Mouse (Mus musculus): ENCODE data around the gene Itpr1.

The Itpr1 gene

DNA sequence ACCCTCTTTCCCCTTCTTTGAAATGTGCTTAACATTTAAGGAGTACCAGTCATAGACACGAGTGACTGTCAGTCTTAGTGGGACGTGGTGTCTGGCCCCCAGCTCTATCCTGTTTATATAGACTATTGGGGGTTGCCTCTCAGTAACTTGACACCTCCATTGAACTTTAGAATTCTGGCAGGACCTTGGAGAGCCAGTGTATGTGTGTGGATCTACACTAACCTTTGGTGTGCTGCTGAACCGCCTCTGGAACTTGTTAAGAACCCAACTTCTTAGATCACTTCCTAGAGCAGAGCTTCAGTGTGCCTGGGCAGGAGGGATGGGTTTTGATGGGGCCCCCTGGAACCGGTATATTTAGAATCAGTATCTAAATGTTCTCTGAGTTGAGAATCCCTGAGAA lies 26.2 kb downstream of the Itpr1 start:
- in situ Hi-C loops (cut with MseI, MboI): no loop called here

DNA sequence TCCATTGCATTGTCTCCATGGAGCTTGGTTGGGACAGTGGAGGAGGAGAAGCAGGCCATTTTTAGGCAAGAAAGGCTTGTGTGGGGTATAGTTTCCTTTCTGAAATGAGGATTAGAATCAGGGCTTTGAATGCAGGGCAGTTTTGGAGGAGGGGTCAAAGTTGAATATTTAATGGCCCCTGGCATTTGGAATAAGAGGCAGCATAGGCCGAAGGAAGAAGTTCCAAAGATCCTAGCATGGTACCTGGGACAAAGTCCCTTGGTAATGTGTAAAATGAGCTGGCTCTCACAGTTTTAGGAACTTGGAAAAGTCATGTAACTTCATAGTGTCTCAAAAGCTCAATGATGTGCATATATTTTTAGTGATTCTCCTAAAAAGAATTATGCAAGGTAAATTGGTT lies 27.1 kb downstream of the Itpr1 start:
- in situ Hi-C loops (cut with MseI, MboI): no loop called here

DNA sequence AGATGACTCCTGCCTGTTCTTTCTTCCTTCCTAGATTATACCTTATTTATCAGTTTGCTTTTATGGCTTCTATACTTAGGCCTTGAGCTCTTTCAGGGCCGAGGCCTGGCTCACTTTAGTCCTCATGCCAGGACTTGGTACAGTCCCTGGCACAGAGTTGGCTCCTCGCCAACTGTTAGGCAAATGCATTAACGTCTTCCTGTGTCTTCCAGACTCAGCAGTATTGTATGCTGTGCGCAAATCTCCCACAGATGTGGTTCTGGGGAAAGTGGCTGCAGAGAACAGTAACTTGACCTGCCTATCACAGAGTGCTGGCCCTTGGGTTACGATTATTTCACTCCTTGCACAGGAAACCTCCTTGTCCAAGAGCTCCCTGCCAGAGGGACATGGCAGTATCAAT lies 27.9 kb downstream of the Itpr1 start:
- in situ Hi-C loops (cut with MseI, MboI): no loop called here

DNA sequence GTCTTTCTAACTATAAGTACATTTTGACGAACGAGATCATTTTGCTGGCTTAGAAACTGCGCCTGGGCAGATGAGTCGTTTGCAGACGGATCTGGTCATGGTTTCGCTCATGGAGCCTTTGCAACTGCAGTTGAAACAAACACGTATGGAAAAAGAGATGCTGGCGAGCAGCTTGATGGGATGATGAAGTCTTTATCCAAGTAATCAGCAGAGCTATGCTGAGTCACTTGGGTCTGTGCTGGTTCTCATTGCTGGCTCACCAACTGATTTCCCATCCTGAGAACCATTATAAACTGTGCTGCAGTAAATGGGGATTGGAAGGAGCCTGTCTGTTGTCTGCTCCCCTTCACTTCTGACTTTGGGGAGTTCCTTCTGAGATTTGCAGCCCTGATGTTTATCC lies 31.7 kb downstream of the Itpr1 start:
- in situ Hi-C loops (cut with MseI, MboI): no loop called here

DNA sequence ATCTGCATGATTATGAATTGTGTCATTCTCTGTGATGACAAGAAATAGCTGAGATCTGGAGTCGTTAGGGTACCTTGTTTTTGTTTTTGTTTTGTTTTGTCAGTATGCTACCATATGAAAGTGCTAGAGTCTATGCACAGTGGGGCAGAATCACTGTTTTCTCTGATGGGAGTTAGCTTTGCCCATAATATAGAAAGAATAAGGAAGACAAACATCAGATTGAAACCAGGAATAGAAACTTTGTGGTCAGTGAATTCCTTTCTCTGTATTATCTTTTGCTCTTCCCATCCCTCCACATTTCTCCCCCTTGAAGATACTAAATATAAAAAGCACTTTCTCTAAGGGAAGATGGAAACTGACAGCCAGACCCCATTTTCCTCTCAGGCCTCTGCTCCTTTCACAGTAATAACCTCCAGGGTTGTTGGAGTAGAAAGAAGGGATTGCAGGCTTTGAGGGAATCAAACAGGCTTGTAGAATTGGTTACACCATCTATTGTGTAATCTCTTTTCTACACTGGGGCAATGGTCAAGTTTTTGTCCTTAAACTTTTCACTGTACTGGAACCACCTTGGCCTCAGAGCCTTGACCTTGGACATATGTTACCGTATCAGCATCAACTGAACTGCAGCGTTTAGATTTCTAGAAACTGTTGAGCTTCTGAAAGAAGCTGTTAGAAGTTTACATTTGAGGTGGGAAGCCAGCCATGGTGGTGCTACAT lies 33.6 kb downstream of the Itpr1 start:
- in situ Hi-C loops (cut with MseI, MboI): no loop called here

DNA sequence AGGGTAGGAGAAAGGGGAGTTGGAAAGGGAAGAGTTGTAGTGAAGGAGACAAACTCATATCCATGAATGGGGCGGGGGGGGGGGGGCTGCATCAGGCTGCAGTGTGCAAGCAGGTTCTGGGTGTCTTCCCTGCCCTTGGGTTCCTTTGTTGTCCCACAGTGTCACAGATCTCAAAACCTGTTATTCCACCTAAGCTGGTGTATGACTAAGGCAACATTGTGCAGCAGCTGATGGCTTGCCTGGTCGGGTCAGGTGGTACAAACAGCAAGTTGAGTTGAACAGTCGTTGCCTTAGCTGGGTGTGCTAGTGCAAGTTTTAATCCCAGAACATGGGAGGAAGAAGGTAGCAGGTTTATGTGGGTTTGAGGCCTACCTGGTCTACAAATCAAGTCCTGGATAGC lies 34.3 kb downstream of the Itpr1 start:
- in situ Hi-C loops (cut with MseI, MboI): no loop called here

DNA sequence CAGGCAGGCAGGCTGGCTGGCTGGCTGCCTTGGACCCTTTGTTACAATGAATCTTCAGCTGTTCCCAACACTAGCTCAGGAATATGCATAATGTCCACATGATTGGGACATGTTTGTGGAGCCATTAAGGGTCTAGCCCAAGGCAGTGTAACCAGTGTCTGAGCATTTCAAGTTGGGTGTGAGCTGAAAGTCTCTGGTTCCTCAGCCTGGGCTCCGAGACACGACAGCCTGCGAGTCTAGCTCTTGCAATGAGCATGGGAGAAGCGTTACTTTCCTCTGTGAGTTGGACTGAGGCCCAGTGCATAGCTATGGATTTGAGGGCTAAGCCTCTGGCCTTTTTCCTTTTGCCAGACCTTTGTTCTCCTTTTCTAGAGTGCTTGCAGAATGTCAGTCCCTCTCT lies 35.6 kb downstream of the Itpr1 start:
- in situ Hi-C loops (cut with MseI, MboI): no loop called here

DNA sequence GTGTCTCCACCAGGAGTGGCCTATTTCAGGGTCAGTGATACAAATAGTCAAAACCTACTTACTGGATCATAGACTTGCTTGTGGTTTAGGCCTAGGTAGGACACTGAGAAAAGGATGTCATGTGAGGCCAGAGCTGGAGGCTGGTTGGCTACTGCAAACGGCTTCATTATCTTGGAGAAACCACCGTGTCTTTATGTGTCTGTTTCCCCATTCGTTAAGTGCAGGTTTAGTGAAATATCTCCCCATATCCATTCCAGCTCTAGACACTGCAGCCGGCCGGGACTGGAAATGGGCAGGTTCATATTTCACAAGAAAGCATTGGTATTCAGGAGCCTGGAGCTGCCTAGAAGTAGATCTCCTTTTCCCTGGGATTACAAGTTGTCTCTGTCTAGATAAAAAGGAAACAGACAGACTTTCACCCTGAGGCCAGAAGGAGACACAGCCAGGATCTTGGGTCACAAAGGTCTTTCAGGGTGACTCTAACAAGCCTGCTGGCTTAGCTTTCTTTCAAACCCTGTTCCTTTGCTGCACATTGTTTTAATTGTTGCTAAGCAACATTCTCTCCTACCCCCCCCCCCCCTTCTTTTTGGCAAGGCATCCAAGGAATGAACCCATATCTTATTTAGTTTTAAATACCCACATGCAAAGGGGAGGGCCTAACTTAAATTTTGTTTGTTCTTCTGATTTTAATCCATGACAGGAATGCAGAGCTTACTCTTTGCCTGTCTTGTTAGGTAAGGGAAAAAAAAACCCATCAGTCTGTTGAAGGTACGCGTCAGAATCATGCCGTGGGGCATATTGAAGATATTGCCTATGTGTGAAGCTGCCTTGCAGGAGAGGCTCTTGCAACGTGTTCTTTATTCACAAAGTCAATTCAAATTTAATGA lies 36.4 kb downstream of the Itpr1 start:
- in situ Hi-C loops (cut with MseI, MboI): no loop called here

DNA sequence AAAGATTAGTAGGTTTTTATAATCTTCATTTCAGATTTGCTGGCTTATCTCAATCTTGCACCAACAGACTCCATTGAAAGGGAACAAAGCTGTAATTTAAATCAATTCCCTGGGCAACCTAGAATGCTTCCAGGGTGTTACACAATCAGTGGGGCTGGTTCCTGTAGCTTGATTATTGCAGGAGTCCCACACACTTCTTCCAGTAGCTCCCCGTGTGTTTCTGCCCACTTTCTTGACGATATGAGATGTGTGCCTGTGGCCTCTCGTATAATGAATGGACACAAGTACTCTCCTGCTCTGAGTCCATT lies 37.0 kb downstream of the Itpr1 start:
- in situ Hi-C loops (cut with MseI, MboI): no loop called here

DNA sequence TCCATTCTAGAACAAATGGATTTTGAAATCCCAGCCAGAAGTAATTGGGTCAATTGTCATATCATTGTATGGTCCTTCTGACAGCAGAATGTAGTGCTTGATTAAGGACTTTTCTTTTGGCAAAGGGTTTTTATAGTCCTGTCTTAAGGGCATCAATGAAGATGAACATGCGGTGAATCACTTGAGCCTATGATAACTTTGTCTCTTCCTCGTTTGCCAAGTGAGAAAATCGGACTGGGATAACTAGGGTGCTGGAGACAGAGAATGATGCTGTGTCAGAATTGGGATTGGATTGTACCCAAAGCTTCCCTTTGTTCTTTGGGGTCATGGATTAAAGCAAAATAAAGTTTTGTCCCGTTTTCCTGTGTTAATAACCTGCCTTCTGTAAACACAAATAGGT lies 37.5 kb downstream of the Itpr1 start:
- in situ Hi-C loops (cut with MseI, MboI): no loop called here

DNA sequence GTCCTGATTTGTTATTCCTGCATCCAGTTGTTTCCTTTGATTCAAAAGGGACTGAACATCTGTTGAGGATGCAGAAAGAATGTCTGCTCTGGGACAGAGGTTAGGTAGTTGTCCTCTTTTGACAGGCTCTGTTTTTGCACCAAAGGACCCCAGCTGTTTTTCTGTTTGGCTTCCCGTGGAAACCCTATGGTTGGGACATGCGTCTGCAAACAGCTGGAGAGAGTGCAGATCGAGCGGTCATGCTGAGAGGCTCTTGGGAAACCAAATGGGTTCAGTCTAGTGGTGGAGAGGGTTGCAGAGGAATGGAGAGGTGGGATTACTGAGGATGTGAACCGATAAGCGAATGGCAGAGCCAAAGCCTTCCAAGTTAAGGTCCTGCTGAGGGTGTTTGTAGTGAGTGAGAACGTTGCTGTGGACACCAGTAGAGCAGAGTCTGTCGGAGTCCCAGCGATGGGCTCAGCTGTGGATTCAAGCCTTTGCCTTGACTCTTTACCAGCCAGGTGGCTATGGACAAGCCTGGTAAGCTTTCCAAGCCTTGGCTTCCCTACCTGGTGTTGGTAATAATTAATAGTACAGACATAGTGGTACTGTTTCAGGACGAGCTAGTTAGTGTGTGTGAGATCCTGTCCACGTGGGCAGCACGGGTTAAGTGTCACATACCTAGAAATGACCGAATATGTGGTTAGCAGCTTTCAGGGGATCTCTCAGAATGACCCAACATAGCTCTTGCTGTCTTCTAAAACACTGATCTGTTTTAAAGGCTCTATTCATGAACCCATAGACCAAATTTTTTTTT lies 39.9 kb downstream of the Itpr1 start:
- in situ Hi-C loops (cut with MseI, MboI): no loop called here

DNA sequence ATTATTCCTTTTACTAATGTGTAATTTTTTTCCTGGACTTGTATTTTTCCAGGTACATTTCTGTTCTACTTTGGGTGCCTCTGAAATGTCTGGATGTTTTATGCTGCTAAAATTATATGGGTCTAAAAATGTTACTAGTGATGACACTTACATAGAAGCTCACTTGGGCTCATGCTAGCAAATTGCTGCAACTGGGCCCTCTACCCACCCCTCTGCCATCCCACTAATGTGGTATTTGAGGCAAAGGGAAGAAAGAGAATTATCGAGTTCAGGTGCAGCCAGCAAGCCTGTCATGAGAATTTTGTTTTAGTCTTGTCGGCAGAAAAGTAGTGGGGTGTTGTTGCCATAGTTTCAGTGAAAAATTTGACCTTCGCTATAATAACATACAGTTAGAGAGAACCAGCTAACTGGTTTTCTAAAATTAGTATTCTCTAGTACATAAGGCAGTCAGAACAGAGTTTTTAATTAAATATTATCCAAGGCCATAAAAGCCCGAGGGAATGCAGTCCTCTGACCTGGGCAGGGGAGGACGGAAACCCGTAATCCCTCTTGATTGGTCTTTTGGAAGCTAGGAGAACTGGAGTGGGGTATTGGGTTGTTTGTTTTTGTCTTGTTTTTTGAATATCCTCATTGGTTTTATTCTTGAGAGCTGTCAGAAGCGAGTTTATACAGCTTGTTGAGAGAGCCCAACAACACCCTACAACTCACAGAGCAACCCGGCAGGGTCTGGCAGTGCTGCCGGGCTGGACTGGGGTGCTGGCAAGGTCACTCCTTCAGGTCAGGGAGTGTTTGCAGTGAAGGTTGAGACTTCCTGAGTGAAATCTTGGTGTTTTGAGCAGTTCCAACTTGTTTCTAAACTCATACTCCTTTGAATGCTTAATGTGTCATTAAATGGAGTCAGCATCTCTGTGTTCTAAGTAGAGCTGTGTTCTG lies 41.5 kb downstream of the Itpr1 start:
- in situ Hi-C loops (cut with MseI, MboI): no loop called here

DNA sequence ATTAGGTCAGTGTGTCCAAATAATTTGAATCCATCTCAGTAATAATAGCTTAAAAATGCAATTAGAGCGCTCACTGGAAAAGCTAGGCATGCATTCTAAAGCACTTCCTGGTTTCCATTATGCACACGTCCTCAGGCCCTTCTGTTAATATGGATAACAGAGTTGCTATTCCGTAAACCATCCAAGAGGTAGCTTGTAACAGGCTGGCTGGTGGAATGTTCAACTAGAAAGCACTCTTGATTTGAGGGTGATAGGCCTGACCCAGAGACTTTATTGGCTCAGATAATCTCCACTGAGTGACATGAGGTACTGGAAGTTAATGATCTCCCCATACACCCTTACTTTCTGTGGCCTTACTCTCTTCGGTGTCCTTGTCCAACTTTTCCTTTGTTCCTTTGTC lies 43.0 kb downstream of the Itpr1 start:
- in situ Hi-C loops (cut with MseI, MboI): no loop called here

DNA sequence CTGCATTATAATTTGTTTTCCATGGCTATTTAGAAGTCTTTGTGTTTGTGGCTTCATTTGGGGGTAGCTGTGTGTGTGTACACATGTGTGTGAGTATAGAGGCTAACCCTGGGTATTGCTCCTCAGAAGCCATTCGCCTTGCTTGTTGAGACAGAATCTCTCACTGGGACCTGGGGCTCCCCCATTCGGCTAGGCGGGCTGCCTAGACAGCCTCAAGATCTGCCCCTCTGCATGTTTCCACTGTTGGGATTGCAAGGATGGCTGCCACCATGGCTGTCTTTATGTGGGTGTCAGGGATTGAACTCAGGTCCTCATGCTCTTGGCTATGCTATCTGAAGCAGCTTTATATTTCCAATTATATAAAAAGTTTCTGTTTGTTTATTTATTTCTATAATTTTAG lies 44.3 kb downstream of the Itpr1 start:
- in situ Hi-C loops (cut with MseI, MboI): no loop called here

DNA sequence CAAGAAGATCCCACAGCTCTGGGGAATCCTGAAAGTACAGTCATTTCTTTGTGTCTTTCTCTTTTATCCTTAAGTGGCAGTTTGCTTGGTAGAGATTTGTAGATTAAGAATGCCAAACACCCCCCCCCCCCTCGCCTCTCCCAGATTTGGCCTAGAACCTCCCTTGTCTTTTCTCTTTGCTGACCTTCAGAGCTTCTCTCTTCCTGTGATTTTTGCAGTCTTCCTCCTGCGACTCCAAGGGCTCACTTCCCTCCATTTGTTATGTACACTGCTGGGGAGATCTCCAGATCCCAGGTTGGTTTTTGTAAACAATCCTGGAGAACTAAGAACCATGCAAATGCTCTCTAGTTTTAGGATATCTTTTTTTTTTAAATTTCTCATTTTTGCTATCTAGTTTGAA lies 45.7 kb downstream of the Itpr1 start:
- in situ Hi-C loops (cut with MseI, MboI): no loop called here

DNA sequence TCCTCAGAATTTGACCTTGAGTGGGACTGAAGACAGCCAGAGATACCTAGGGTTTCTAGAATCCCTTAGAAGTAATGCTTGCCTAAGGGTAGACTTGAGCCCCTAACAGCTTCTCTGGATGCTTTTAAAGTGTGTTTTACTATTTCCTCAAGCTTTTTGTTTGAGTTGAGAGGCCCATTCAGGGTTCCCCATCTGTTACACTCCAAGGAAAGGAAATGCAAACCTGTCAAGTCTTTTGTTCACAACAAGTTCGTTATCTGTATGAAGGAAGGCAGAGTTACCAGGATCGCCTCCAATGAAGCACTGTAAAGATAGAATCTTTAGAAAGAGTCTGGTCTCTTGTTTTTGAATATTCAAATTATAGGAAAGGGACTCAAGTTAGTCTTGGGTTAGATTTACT lies 46.8 kb downstream of the Itpr1 start:
- in situ Hi-C loops (cut with MseI, MboI): no loop called here

DNA sequence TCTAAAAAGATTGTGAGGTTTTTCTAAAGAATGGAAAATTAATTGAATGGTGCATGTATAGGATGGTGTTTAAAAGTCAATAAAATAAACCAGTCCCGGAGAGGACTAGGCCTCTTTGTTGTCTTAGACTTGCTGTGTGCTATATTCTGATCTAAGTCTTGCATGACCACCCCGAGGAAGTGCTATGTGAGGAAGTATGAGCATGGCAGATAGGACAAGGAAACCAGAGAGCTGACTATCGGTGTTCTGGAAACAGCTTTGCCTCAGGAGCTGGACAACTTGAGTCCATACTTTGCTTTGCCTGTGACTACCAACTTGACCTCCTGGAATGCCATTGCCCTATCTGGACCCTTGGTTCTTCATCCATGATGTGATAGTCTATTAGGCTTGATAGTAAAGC lies 48.6 kb downstream of the Itpr1 start:
- in situ Hi-C loops (cut with MseI, MboI): no loop called here

DNA sequence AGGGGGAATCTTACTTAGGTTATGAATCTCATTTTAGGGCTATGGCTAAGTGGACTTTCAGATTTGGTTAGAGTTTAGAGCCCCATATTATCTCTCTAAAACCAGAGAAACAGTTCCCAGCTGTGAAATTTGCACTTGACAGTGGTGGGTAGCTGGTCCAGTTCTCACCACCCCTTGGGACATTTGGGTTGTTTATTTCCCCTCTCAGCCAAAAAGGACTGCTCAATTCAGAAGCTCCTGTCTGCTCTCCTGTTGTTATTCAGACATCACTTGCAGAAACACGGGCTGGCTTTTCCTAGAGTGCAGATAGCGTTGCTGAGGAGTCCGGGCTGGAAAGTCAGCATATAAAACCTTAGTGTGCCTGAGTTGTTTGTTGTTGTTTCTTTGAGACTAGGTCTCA lies 51.3 kb downstream of the Itpr1 start:
- in situ Hi-C loops (cut with MseI, MboI): no loop called here

DNA sequence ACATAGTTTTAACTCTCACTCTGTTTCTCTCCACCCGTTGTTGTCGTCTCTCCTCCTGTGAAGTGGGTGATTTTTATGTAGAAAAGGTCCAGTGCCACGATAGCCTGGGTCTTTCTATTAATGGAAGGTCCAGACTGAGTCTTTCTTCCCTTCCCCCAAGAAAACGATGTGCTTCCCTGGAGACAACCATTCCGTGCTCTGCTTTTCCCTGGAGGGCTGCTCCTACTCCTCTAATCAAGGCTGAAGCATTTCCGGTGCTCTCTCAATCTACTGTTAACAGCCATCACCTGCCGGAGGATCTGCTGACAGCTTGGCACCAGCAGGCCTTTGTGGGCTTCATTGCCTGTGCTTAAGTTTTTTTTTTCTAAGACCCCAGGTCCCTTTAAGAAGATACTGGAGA lies 60.6 kb downstream of the Itpr1 start:
- in situ Hi-C loops (cut with MseI, MboI): no loop called here

DNA sequence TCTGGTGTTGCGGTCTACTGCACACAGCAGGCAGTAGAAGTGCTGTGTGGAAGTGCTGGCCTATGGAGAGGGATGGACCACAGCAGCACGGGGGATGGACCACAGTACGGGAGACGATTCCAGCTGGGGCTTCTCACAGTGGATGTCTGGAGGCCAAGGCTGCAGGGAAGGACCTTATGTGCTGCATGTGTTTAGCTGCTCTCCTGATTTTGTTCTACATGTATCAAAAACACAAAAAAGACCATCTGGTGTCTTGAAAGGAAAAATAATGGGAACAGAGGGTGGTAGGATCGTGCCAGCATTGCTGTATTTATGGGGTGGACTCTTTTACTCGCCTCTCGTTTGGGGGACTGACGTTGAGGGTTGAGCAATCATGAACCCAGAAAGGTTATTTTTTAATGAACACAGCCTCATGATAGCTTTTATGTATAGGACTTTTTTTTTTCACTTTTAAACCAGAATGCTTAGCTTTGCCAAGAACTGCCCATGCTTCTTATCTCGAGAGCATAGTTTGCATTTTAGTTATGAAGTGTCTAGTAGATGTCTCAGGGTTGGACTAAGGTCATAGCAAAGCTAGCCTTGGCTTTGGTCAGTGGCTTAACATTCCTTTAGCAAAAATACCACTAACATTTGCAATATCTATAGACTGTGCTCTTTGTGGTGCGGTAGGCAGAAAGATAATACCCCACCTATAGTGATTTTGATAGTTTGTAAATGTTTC lies 61.6 kb downstream of the Itpr1 start:
- in situ Hi-C loops (cut with MseI, MboI): no loop called here

All from mouse trophoblast stem cell (cell line).